Mouse (Mus musculus): Measurements from ENCODE around the gene Cldn10.
A peak's percentile ranks its signal among the peaks of the same experiment; 100 is the strongest.

DNA sequence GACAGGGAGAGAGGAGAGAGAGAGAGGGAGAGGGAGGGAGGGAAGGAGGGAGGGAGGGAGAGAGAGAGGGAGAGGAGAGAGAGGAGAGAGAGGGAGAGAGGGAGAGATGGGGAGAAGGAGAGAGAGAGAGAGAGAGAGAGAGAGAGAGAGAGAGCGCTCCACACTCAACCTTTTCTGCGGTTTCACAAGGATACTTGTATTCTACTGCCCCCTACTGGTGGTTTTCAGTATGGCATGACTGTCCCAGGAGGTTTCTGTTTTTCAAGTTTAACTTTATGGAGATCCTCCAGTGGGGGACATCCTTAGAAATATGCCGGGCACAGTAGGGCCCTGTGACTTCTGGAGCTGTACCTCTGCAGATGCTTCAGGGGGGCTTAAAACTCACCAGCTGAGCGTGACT lies 28.8 kb downstream of the Cldn10 start:
- peak; percentile 31; the same call in 1 of the 2 replicates for TF ChIP-seq CTCF (IDR thresholded peaks at IDR 0.05; ENCODE audit: extremely low read depth, insufficient read length, insufficient replicate concordance, low read depth, low read length)
- TF ChIP-seq POLR2A (IDR thresholded peaks at IDR 0.05; ENCODE audit: low read depth, low read length), result no peak
